Comparison of ENCODE assay signal across 8 mouse cellular contexts in the genomic region with DNA sequence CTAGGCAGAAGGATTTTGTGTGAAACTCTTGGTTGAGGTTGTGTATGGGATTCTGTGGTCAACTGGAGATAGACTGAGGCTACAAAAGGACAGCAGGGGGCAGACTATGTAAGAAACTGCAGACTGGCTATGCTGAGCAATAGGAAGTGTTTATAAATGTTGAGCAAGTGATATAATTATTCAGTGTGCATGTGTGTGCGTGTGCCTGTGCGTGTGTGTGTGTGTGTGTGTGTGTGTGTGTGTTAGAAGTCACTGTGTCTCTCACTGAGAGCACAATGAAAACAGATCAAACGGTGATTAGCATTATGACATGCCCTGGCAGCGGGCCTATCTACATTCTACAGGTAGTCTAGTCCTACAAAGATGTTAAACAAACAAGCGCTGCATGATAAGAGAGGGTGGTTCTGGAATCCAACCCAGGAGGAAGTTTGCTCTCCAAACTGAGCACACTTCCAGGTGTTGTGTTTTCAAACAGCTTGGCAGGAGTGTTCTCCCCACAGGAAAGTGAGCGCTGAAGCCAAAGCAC. TPM values are rescaled to one million over a fixed set of nuclear protein-coding genes. Genes with fewer than 3 reads are reported as not detected.
A peak's percentile ranks its signal among the peaks of the same experiment; 100 is the strongest.
DNase-seq lines count a peak whose midpoint lies in the region; ATAC-seq and TF ChIP-seq lines count a peak whose summit lies in the region.

Gbp5 (plus strand) TSS at position 443 of the 526 bp plus-strand sequence.

- no peaks in the 10 kb centered on the region for H3K4me1 ChIP-seq in embryonic facial prominence, embryonic 11.5 days (ENCODE audit: control insufficient read depth, insufficient read depth, low read length)
- no peaks in the 10 kb centered on the region for H3K4me1 ChIP-seq in stomach, postnatal 0 days (replicated peaks; ENCODE audit: control insufficient read depth, insufficient read depth)

- no peak within 1 kb of the TSS for H3K27ac ChIP-seq in embryonic facial prominence, embryonic 11.5 days (replicated peaks; ENCODE audit: low read depth, low read length)
- no peak within 1 kb of the TSS for H3K27ac ChIP-seq in left cerebral cortex, adult 2 months
- H3K27ac ChIP-seq in stomach, postnatal 0 days (replicated peaks): no peak within 1 kb of the TSS

- no peak within 1 kb of the TSS for H3K4me3 ChIP-seq in embryonic facial prominence, embryonic 11.5 days (ENCODE audit: low read depth, low read length)
- no peak within 1 kb of the TSS for H3K4me3 ChIP-seq in left cerebral cortex, adult 2 months
- no peak within 1 kb of the TSS for H3K4me3 ChIP-seq in stomach, postnatal 0 days (ENCODE audit: low read depth, low read length)

- TF ChIP-seq CTCF in left cerebral cortex, adult 2 months (IDR thresholded peaks at IDR 0.05): peak; percentile 60
- peak; percentile 88 for TF ChIP-seq CTCF in stomach, postnatal 0 days (IDR thresholded peaks at IDR 0.05; ENCODE audit: low read depth)

- H3K4me2 ChIP-seq in embryonic facial prominence, embryonic 11.5 days (ENCODE audit: low read depth, low read length): no peak within 1 kb of the TSS
- no peak within 1 kb of the TSS for H3K4me2 ChIP-seq in stomach, postnatal 0 days (replicated peaks; ENCODE audit: low read depth)

- no peaks in the 10 kb centered on the region for H3K27me3 ChIP-seq in embryonic facial prominence, embryonic 11.5 days (ENCODE audit: control insufficient read depth, insufficient read depth, low read length)
- no peaks in the 10 kb centered on the region for H3K27me3 ChIP-seq in stomach, postnatal 0 days (ENCODE audit: control insufficient read depth, insufficient read depth, low read length)

- no peak for ATAC-seq in cerebellum, adult (ENCODE audit: insufficient number of reproducible peaks, low FRiP score, low TSS enrichment)
- no peak for ATAC-seq in embryonic facial prominence, embryonic 11.5 days (replicated peaks; ENCODE audit: insufficient number of reproducible peaks, low FRiP score, low TSS enrichment, low read depth)
- ATAC-seq in hematopoietic stem cell, adult 5-6 weeks (replicated peaks in 1 of 2; ENCODE audit: insufficient read depth in 1 of 2, low FRiP score in 2 of 2, low TSS enrichment in 1 of 2, low read depth in 1 of 2, poor library complexity in 2 of 2, severe bottlenecking in 2 of 2): peak; percentile 74 to 80; a peak in 3 of 4 replicates
- peak; percentile 92 for ATAC-seq in stomach, postnatal 0 days (ENCODE audit: low FRiP score, low TSS enrichment)

- DNase-seq in cerebellum, postnatal 10 days: peak; percentile 64 to 65
- peak; percentile 55 for DNase-seq in MEL-GATA-1-ER (ENCODE audit: extremely low read depth, low read depth)
- peak; percentile 38 for DNase-seq in embryonic facial prominence, embryonic 11.5 days (ENCODE audit: low spot score)
- DNase-seq in left cerebral cortex, adult 2 months (ENCODE audit: extremely low spot score in 1 of 2, low spot score in 2 of 2): peak in 1 of 2 experiments; percentile 18
- peak; percentile 17 for DNase-seq in mesoderm, embryonic 11.5 days (ENCODE audit: low read depth, low spot score)
- DNase-seq in stomach, postnatal 0 days (ENCODE audit: low spot score): peak; percentile 89

- no peaks in the 10 kb centered on the region for H3K9me3 ChIP-seq in embryonic facial prominence, embryonic 11.5 days (replicated peaks; ENCODE audit: control insufficient read depth, low read length)
- H3K9me3 ChIP-seq in stomach, postnatal 0 days (ENCODE audit: control insufficient read depth, low read length): no peaks in the 10 kb centered on the region

- no peaks in the 10 kb centered on the region for H3K36me3 ChIP-seq in embryonic facial prominence, embryonic 11.5 days (replicated peaks; ENCODE audit: control insufficient read depth, insufficient read depth, low read depth, low read length)
- H3K36me3 ChIP-seq in stomach, postnatal 0 days (ENCODE audit: control insufficient read depth, insufficient read depth, low read length): no peaks in the 10 kb centered on the region

- TF ChIP-seq EP300 in stomach, postnatal 0 days (optimal IDR thresholded peaks at IDR 0.05): no peak

- intact Hi-C loops in left cerebral cortex, adult 2 months (cut with DNase I): no loop called here

- WGBS in embryonic facial prominence, embryonic 11.5 days: 80% methylated on average over 6 of the region's 6 CpGs
- 27% methylated on average over 6 of the region's 6 CpGs for WGBS in stomach, postnatal 0 days

- H3K9ac ChIP-seq in embryonic facial prominence, embryonic 11.5 days (replicated peaks; ENCODE audit: low read length): no peak within 1 kb of the TSS
- H3K9ac ChIP-seq in stomach, postnatal 0 days (ENCODE audit: low read length): no peak within 1 kb of the TSS

RNA-seq across cellular contexts. Expression of gene Gbp5, which starts in this region (rescaled TPM):
- polyA plus RNA-seq in embryonic facial prominence, embryonic 11.5 days (2014; fragmentation: Nextera tagmentation; extraction: Ambion mirVana): 0.20 TPM in 1 of 2 replicates, not detected in the other
- 18.6 and 24.2 TPM in 2 replicates for total RNA-seq in hematopoietic stem cell, adult 5-6 weeks (2017)
- 1 to 10 TPM; 1.6 to 2.0 TPM for total RNA-seq in left cerebral cortex, adult 2 months (2021)
- polyA plus RNA-seq in stomach, postnatal 0 days (2015; fragmentation: Nextera tagmentation; extraction: Ambion mirVana): 0.17 and 0.18 TPM in 2 replicates

Comparison
In these comparisons a context has a peak if more than half of its experiments do, and no peak if none do; other contexts are left out.
1. Peak in DNase-seq in embryonic facial prominence, embryonic 11.5 days; RNA of the gene not detected or under 1 TPM.
2. Peak in DNase-seq and ATAC-seq in stomach, postnatal 0 days; RNA of the gene not detected or under 1 TPM.
3. ATAC-seq: peak in hematopoietic stem cell, adult 5-6 weeks (2 of 2); none in cerebellum, adult (single experiment) and embryonic facial prominence, embryonic 11.5 days (single experiment).